Mouse (Mus musculus): ENCODE data around the gene Kpnb1.
A peak's percentile ranks its signal among the peaks of the same experiment; 100 is the strongest.

The Kpnb1 gene

GRCm38 (mm10) chr11:97142159-97142608, 45.5 kb downstream of the Kpnb1 start:
- DNase-seq (ENCODE audit: extremely low read depth, low read depth): no peak

DNA sequence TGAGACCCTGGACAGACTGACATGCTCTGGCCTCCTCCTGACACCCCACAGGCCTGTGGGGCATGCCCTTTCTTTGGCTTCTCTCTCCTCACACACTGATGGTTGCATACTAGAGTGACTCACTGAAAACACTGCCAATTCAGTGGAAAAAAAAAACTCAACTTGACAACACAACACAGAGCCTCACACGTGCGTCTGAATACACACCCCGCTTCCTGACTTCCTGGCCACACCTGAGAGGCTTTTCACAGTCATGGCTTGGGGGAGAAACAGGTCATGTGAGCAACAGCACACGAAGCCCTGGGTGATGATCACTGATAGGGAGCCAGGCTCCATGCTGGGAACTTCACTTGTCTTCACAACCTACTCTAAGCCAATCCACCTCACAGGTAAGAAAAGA, 46.9 kb downstream of the Kpnb1 start:
- DNase-seq (ENCODE audit: extremely low read depth, low read depth): no peak

GRCm38 (mm10) chr11:97139256-97139655, 48.4 kb downstream of the Kpnb1 start:
- no peak for DNase-seq (ENCODE audit: extremely low read depth, low read depth)

GRCm38 (mm10) chr11:97138554-97139226, 49.0 kb downstream of the Kpnb1 start:
- DNase-seq (ENCODE audit: extremely low read depth, low read depth): no peak

GRCm38 (mm10) chr11:97133270-97133669, 54.4 kb downstream of the Kpnb1 start:
- DNase-seq (ENCODE audit: extremely low read depth, low read depth): no peak

- DNase-seq (ENCODE audit: extremely low read depth, low read depth): no peak
These were observed 55.5 kb downstream of the Kpnb1 start for GRCm38 (mm10) chr11:97132185-97132584.

GRCm38 (mm10) chr11:97131683-97132082, 56.0 kb downstream of the Kpnb1 start:
- DNase-seq (ENCODE audit: extremely low read depth, low read depth): no peak

DNA sequence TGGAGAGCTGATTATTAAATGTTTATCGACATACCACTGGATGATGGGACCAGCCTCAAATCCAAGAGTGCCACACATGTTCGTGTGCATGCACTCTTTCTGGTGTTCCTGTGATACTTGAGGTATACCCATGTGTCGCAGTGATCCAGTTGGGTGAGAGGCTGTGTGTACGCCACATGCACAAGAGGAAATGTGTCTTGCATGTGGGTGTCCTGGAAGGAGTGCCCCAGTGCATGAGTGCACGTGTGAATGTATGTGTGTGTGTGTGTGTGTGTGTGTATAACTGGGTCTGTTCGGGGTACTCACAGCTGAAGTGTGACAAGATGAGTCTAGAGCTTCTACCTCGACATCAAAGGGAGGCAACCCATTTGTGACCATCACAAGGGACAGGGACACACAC, 57.4 kb downstream of the Kpnb1 start:
- DNase-seq (ENCODE audit: extremely low read depth, low read depth): no peak

DNA sequence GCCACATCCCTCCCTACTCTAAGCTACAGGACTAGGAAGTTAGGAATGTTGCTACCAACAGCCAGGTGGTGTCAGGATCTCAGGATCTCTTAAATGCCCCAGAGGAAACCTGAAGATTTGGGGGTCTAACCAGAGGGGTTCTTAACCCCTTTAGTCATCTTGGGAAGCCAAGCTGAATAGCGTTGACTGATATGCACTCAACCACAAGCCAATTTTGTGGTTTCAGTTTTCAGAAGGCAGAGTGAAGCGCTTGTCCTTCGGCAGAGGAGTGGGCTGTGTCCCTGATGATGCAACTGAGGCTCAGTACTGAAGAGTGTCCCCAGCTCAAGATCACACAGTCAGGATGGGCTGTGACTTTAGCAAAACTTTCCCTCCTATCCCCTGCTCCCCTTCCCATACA, 58.7 kb downstream of the Kpnb1 start:
- DNase-seq (ENCODE audit: extremely low read depth, low read depth): no peak

GRCm38 (mm10) chr11:97127470-97128223, 60.0 kb downstream of the Kpnb1 start:
- DNase-seq (ENCODE audit: extremely low read depth, low read depth): no peak

- peak; percentile 61 for DNase-seq (ENCODE audit: extremely low read depth, low read depth)
These were observed 60.8 kb downstream of the Kpnb1 start for GRCm38 (mm10) chr11:97126645-97127468.

- DNase-seq (ENCODE audit: extremely low read depth, low read depth): no peak
These were observed 63.2 kb downstream of the Kpnb1 start for GRCm38 (mm10) chr11:97124266-97125036.

GRCm38 (mm10) chr11:97123282-97123890, 64.3 kb downstream of the Kpnb1 start:
- DNase-seq (ENCODE audit: extremely low read depth, low read depth): peak; percentile 39

DNA sequence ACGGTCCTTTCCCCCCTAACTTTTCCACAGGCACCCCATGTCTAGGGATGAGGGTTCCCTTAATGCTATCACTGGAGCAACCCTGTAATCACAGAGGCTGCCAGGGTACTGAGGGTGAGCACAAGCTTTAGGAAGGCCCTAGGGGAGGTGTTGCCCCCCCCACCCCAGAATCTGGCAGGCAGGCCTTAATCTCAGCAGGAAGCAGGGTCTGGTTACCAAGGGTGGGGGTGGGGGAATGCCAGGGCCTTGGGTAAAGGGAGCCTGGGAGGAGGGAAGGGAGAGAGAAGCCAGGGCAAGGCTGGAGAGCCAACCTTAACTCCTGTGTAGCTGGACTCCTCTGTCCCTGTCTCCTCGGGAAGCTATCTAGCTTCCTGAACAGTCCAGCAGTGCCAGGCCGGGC, 67.0 kb downstream of the Kpnb1 start:
- no peak for DNase-seq (ENCODE audit: extremely low read depth, low read depth)

DNA sequence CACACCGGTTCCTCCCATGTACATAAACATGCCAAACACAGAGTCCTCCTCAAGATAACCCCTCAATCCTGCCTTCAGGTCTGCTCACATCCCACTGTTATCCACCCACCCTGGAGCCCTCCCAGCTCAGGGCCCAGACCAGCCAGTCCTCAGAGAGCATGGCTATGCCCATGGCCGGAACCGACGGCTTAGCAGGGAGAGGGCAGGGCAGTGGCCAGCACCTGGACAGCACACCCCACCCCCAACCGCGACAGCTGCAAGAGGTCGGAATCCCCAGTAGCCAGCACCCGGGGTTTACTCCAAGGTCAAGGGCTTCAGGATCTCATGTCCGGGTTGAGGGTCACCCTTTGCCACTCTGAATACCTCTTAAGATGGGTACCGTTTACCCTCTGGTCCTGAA, 67.5 kb downstream of the Kpnb1 start:
- no peak for DNase-seq (ENCODE audit: extremely low read depth, low read depth)

GRCm38 (mm10) chr11:97115797-97116196, 71.9 kb downstream of the Kpnb1 start:
- DNase-seq (ENCODE audit: extremely low read depth, low read depth): no peak

- no peak for DNase-seq (ENCODE audit: extremely low read depth, low read depth)
These were observed 72.7 kb downstream of the Kpnb1 start, which contains the start of gene Tbx21 for GRCm38 (mm10) chr11:97114671-97115601. TSS of gene Tbx21 (minus strand) at chr11:97115331.

DNA sequence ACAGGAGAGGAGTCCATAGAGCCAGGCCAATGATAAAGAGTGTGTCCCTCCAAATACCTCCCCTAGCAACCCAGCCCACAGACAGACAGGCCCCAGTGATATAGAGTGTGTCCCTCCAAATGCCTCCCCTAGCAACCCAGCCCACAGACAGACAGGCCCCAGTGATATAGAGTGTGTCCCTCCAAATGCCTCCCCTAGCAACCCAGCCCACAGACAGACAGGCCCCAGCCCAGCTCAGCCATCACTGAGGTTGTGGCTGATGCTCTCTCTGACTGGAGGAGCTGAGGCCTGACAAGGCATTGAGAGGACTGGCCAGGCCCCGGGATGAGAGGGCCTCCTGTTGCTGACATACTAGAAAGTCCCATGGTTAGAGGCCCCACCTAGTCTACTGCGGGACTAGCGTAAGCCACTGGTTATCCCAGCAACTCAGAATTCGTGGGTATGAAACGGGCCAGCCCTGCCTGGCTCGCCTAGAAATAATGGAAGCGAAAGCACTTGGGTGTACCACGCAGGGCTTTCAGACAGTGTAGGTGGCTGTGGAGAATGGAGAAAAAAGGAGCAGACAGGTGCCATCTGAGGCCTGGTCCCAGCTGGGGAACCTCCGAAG, 75.1 kb downstream of the Kpnb1 start:
- no peak for DNase-seq (ENCODE audit: extremely low read depth, low read depth)
